Mouse (Mus musculus) central nervous system, embryonic 18 days (tissue): ENCODE data around the gene A930033H14Rik. TPM values are rescaled to one million over a fixed set of nuclear protein-coding genes. Genes with fewer than 3 reads are reported as not detected.

Experiments
- polyA plus RNA-seq: library from polyadenylated mRNA; depleted of rRNA; stranded (reverse); fragments of >200 nt; gene quantifications from 2 replicates; pipeline ENCODE4 v1.2.3, GENCODE M21; 2012; rRNA removed

Gene A930033H14Rik
- polyA plus RNA-seq, result 2.0 and 2.3 TPM in 2 replicates

GRCm38 (mm10) chr10:69212542-69213440, at the start of gene A930033H14Rik:
A930033H14Rik (minus strand) TSS chr10:69213098.

Other genes starting within 250 kb of the A930033H14Rik start
- 8.2 and 8.5 TPM in 2 replicates for gene Rhobtb1, start 61.7 kb downstream of the A930033H14Rik start, polyA plus RNA-seq
- 61.2 and 71.8 TPM in 2 replicates for gene Cdk1, start 139.8 kb upstream of the A930033H14Rik start, polyA plus RNA-seq
- 125 and 136 TPM in 2 replicates for gene Ank3, start 185.7 kb upstream of the A930033H14Rik start, polyA plus RNA-seq